Mouse (Mus musculus) midbrain, embryonic 12.5 days (tissue): ENCODE measurements around the gene Vps37b. TPM values are rescaled to one million over a fixed set of nuclear protein-coding genes. Genes with fewer than 3 reads are reported as not detected.

ENCODE experiments used
- ATAC-seq: fragments of 200-750 bp; cut with Nextera tagmentation; 2 replicates; pipeline ENCODE4 v1.8.0; 2017; ENCODE audit warnings: low read depth, moderate TSS enrichment, moderate library complexity; ENCODE audit not compliant: low FRiP score
- H3K27ac ChIP-seq: fragments of 300-500 bp; sonication (generic); replicated peaks from 2 replicates; pipeline ENCODE4 v1.5.1; 2016; ENCODE audit warnings: mild to moderate bottlenecking
- H3K27me3 ChIP-seq: fragments of 300-500 bp; sonication (generic); 2 replicates; pipeline ENCODE4 v1.6.1; 2016; ENCODE audit warnings: mild to moderate bottlenecking
- H3K36me3 ChIP-seq: fragments of 300-500 bp; sonication (generic); 2 replicates; pipeline ENCODE4 v1.6.1; 2016
- H3K4me1 ChIP-seq: fragments of 300-500 bp; sonication (generic); 2 replicates; pipeline ENCODE4 v1.6.1; 2016
- H3K4me2 ChIP-seq: fragments of 300-500 bp; sonication (generic); replicated peaks from 2 replicates; pipeline ENCODE4 v1.6.1; 2016; ENCODE audit warnings: mild to moderate bottlenecking, moderate library complexity
- H3K4me3 ChIP-seq: fragments of 300-500 bp; sonication (generic); 2 replicates; pipeline ENCODE4 v1.5.1; 2016; ENCODE audit warnings: mild to moderate bottlenecking
- H3K9ac ChIP-seq: fragments of 300-500 bp; sonication (generic); replicated peaks from 2 replicates; pipeline ENCODE4 v1.6.1; 2016; ENCODE audit warnings: mild to moderate bottlenecking, moderate library complexity
- H3K9me3 ChIP-seq: fragments of 300-500 bp; sonication (generic); 2 replicates; pipeline ENCODE4 v1.6.1; 2016; ENCODE audit warnings: mild to moderate bottlenecking
- WGBS: fragments of 180-500 bp; shearing (Covaris S2); methylation state at CpG from one replicate; pipeline ENCODE4 v1.1.7; 2016; 5-methylcytosine and 5-hydroxymethylcytosine counted together
- polyA plus RNA-seq: library from polyadenylated mRNA; unstranded; fragments of >200 nt; fragmentation: Nextera tagmentation; extraction: Ambion mirVana; gene quantifications from 2 replicates; pipeline ENCODE4 v1.2.1, GENCODE M21; 2016

Vps37b gene
- 68.0 and 74.2 TPM in 2 replicates for polyA plus RNA-seq

DNA sequence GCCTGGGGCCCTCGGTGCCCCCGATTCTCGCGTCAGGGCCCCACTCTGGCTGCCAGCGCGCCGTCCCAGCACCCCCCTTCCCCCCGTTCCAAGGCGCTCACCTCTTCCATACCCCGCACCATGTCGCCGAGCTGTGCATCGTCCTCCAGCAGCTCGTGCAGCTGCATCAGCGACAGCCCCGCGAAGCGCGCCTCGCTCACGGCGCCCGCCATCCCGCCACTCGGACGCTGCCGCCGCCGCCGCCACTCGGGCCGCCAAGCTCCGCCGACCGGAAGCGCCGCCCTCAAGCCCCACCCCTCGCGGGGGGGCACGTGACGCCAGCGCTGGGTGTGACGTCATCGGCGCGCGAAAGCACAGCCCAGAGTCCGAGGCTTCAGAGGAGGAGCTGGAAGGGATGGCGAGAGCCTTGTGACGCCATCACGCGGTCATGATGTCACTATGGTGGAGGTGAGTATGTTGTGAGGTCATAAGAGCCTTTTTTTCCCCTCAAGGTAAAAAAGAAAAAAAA lies at the start of gene Vps37b:
Gene Vps37b (minus strand): TSS at position 270 of the 508 bp plus-strand sequence.
- H3K27me3 ChIP-seq: 0 out of 2 replicates have a peak, but pooled peaks cover 6% of the 10 kb centered on the region
- peak within 1 kb of the TSS; percentile 98 for H3K9ac ChIP-seq
- H3K9me3 ChIP-seq: no peaks in the 10 kb centered on the region
- peak within 1 kb of the TSS; percentile 89 for H3K27ac ChIP-seq
- peak within 1 kb of the TSS; percentile 77 for H3K4me2 ChIP-seq
- ATAC-seq: peak; percentile 77
- peak within 1 kb of the TSS; percentile 95 for H3K4me3 ChIP-seq
- H3K36me3 ChIP-seq: no peaks in the 10 kb centered on the region
- peaks cover 45% of the 10 kb centered on the region for H3K4me1 ChIP-seq
- WGBS: under 1% methylated on average over 50 of the region's 52 CpGs

DNA sequence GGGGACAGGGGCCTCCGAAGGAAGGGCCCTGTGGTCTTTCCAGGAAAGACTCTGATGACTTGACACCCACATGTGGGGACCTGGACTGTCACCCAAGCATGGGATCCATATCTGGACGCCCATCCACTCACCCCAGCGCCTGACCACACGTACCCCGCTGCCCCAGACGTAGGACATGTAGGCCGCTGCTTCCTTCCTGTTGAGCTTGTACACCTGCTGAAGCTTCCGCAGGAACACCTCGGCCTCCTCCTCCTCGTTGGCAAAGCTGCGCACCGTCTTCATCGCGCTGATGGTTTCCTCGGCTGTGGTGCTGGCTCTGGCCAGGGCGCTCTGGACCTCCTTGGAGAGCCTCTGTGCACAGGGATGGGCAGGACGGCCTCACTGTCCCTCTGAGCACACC lies 47.8 kb upstream of the Vps37b start:
- peaks cover 23% of the 10 kb centered on the region for H3K4me1 ChIP-seq
- H3K4me3 ChIP-seq: no peak overlapping the region

DNA sequence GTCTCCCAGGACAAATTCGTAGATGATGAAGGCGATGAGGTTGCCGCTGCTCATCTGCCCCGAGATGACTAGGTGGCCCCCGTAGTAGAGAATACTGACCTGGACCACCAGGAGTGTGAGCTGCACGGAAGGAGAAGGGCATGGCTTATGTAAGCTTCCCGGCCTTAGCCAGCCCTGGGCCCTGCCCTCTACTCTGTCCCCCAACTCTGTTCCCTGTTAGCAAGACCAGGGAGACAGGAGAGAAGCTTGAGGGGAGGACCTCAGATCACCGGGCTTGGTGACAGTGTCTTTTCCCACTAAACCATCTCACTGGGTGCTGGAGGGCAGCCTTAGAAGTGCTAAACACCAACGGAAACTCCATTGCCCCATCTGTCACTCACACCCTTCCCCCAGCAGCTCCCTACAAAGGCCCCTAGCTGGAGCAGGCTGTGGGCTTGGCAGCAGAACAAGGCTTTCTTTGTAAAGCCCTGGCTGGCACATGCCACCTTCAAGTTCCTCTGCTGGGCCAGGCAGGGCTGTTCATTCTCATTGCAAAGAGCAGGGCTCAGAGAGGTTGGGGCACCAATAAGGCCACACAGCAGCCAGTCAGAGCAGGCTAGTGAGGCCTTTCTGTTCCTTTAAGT lies 46.8 kb upstream of the Vps37b start:
- 0 out of 2 replicates have a peak, but pooled peaks cover 6% of the 10 kb centered on the region for H3K27me3 ChIP-seq
- H3K36me3 ChIP-seq: no peaks in the 10 kb centered on the region
- no peaks in the 10 kb centered on the region for H3K9me3 ChIP-seq
- H3K27ac ChIP-seq: peak overlapping the region; percentile 58
- H3K4me1 ChIP-seq: peaks cover 23% of the 10 kb centered on the region
- H3K9ac ChIP-seq: no peak overlapping the region
- peak; percentile 79 for ATAC-seq
- H3K4me3 ChIP-seq: no peak overlapping the region
- no peak overlapping the region for H3K4me2 ChIP-seq
- WGBS: 65% methylated on average over 9 of the region's 9 CpGs

More for the DNA sequence above, 47.8 kb upstream of the Vps37b start:
- Histone ChIP-seq H3K36me3 (no peaks in the 10 kb centered on the region), H3K9me3 (no peaks in the 10 kb centered on the region), H3K4me2 (no peak overlapping the region), H3K27me3 (0 out of 2 replicates have a peak, but pooled peaks cover 11% of the 10 kb centered on the region), H3K9ac (no peak overlapping the region), H3K27ac (0 out of 2 replicates have a peak overlapping the region, but pooled peaks have one; percentile 3)
- ATAC-seq: no peak
- 94% methylated on average over 17 of the region's 17 CpGs for WGBS

DNA sequence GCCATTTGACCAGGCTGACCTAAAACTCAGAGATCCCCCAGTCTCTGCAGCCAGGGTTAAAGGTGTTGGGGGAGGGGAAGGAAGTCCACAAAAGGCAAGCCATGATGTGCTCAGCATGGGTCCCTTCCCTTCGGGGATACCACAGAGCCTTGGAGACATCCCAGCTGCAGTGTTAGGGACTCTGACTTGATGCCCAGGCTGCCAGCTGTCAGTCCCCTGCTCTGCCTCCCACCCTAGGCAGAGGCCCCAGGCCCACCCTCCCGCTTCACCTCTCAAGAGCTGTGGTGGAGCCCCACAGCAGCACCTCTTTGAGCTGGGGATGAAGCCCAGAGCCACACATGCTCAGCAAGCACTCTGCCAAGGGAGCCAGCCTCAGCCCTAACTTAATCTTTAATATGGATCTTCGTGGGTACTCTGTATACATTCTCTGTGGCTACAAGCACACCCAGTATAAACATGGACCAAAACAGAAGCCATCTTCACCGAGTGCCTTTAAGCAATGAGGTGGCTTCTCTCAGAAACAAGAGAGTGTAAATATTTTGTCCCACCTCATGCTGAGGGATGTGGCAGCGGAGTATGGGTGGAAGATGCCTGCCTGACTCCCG lies 45.9 kb upstream of the Vps37b start:
- no peak overlapping the region for H3K27ac ChIP-seq
- peaks cover 27% of the 10 kb centered on the region for H3K4me1 ChIP-seq
- H3K4me3 ChIP-seq: no peak overlapping the region
- H3K36me3 ChIP-seq: no peaks in the 10 kb centered on the region
- no peak overlapping the region for H3K9ac ChIP-seq
- H3K27me3 ChIP-seq: no peaks in the 10 kb centered on the region
- H3K4me2 ChIP-seq: no peak overlapping the region
- 64% methylated on average over 6 of the region's 6 CpGs for WGBS
- H3K9me3 ChIP-seq: no peaks in the 10 kb centered on the region
- ATAC-seq: no peak

DNA sequence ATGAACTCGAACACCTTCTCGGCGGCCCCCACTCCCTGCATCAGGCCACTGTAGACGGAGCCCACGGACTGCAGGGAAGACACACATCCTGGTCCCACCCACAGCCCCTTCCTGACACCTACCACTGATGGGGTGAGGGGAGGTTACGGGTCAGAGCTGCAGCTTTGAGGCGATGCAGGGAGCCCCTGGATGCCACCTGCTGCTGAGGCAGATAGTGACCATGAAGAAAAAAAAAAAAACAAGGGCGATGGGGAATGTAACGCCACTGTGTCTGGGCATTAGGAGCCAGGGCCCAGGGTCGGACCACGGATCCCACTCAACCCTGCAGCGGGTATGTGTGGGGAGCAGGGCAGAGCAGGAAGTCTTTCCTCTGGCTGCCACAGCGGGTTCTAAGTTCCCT lies 45.2 kb upstream of the Vps37b start:
- Histone ChIP-seq H3K27ac (no peak overlapping the region), H3K27me3 (no peaks in the 10 kb centered on the region), H3K36me3 (no peaks in the 10 kb centered on the region)

DNA sequence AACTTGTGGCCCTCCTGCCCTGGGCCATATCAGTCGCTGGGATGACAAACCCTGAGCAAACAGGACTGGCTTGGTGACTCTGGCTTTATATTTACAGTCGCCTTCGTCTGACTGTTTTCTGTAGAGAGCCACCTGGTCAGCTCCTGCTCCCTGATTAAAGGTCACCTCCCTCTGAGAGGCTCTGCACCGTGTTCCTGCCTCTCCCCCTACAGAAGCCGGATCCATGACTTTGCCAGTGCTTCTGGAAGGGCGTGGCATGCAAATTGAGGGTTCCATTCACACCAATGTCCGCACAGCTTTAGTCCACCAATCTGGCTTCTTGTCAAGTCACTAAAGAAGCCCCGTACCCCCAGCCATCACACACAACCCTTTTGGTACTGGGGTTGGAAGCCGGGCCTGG lies 44.5 kb upstream of the Vps37b start:
- H3K27me3 ChIP-seq: no peaks in the 10 kb centered on the region
- peaks cover 32% of the 10 kb centered on the region for H3K4me1 ChIP-seq
- no peak for ATAC-seq
- no peak overlapping the region for H3K4me3 ChIP-seq
- no peaks in the 10 kb centered on the region for H3K9me3 ChIP-seq
- no peak overlapping the region for H3K27ac ChIP-seq
- no peak overlapping the region for H3K4me2 ChIP-seq
- WGBS: 54% methylated on average over 9 of the region's 9 CpGs
- no peaks in the 10 kb centered on the region for H3K36me3 ChIP-seq
- H3K9ac ChIP-seq: no peak overlapping the region

More for the DNA sequence above, 45.2 kb upstream of the Vps37b start:
- Histone ChIP-seq H3K4me3 (no peak overlapping the region), H3K4me1 (peaks cover 27% of the 10 kb centered on the region), H3K4me2 (no peak overlapping the region), H3K9me3 (no peaks in the 10 kb centered on the region), H3K9ac (no peak overlapping the region)
- WGBS: 82% methylated on average over 13 of the region's 13 CpGs
- ATAC-seq: no peak

DNA sequence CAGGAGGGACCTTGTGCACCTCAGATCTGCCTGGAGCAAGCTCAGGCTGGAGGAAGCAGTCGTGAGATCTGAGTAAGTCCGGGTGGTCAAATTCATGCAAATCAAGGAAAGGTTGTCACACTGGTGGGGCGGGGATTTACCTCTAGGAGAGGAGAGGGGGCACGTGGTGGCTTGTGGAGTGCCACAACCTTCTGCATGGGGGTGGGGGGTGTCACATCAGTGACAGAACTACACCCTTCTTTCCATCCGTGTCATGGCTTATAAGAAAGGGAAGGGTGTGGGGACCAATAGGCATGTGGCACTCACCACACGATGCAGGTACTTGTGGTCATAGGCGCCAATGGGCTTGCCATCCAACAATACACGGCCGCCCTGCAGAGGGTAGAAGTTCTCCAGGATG lies 43.6 kb upstream of the Vps37b start:
- peaks cover 34% of the 10 kb centered on the region for H3K4me1 ChIP-seq
- H3K27ac ChIP-seq: no peak overlapping the region
- H3K27me3 ChIP-seq: no peaks in the 10 kb centered on the region
- no peak for ATAC-seq
- no peaks in the 10 kb centered on the region for H3K9me3 ChIP-seq
- no peak overlapping the region for H3K9ac ChIP-seq
- no peak overlapping the region for H3K4me3 ChIP-seq
- H3K4me2 ChIP-seq: no peak overlapping the region
- no peaks in the 10 kb centered on the region for H3K36me3 ChIP-seq
- WGBS: 75% methylated on average over 9 of the region's 9 CpGs

DNA sequence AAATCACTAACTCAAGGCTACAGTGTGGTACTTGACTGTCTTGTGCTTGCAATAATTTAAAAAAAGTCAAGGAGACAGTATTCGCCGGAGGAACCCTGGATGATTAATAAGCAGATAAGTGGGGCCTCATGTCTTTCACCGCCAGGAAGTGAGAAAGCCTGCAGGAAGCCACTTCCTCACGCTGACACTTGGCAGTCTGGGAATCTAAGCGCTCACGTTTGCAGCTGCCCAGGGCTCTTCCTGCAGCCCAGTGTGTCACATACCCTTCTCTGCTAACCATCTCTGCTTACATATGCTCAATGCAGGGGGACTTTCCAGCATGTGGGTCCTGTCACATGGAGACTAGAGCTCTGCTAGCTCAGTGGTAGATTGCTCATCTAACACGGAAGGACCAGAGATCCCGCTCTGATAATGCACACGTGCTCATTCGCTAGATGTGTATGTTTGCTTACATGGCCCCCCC lies 42.8 kb upstream of the Vps37b start:
- H3K36me3 ChIP-seq: no peaks in the 10 kb centered on the region
- H3K4me2 ChIP-seq: no peak overlapping the region
- H3K4me3 ChIP-seq: no peak overlapping the region
- WGBS: 75% methylated on average over 10 of the region's 10 CpGs
- no peaks in the 10 kb centered on the region for H3K27me3 ChIP-seq
- no peak for ATAC-seq
- no peaks in the 10 kb centered on the region for H3K9me3 ChIP-seq
- no peak overlapping the region for H3K9ac ChIP-seq
- H3K4me1 ChIP-seq: peaks cover 34% of the 10 kb centered on the region
- H3K27ac ChIP-seq: no peak overlapping the region

DNA sequence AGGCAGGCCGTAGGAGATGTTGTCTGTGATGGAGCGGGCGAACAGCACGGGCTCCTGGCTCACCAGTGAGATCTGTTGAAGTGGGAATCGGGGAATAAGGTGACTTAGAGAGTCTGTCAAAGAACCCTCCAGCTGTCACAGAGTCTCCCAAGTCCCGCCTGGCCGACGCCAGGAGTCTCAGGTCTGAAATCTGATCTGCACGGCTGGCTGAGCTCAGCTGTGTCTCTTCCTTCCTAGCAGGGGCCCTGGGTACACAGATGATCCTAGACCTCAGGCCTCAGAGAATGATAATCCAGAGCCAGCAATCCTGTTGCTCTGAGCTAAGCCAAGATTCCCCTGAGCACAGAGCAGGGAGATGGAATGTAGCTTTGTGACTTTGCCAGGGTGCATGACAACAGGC lies 41.6 kb upstream of the Vps37b start:
- 48% methylated on average over 9 of the region's 9 CpGs for WGBS
- no peaks in the 10 kb centered on the region for H3K36me3 ChIP-seq
- H3K27ac ChIP-seq: no peak overlapping the region
- H3K4me3 ChIP-seq: no peak overlapping the region
- ATAC-seq: no peak
- H3K4me1 ChIP-seq: peaks cover 24% of the 10 kb centered on the region
- no peak overlapping the region for H3K4me2 ChIP-seq
- no peaks in the 10 kb centered on the region for H3K27me3 ChIP-seq
- no peak overlapping the region for H3K9ac ChIP-seq
- no peaks in the 10 kb centered on the region for H3K9me3 ChIP-seq

DNA sequence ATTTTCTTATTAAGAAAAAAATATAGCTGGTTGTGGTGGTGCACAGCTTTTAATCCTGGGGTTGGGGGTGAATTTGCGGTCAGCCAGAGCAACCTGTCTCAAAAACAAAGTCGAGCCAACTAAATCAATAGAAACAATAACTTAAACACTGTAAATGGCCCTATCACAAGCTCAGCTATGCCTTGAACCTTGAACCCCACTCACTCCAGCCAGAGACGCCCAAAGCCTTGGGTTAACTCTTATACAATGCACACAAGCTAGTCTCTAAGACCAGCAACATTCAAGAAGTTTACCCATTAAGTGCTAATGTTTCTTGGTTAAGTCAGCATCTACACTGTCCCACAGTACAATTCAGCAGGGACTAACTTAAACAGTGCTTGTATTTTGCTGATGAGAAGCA lies 37.6 kb upstream of the Vps37b start:
- Histone ChIP-seq H3K27me3 (no peaks in the 10 kb centered on the region), H3K4me1 (peaks cover 11% of the 10 kb centered on the region), H3K9ac (no peak overlapping the region), H3K27ac (no peak overlapping the region), H3K4me2 (no peak overlapping the region), H3K4me3 (no peak overlapping the region), H3K36me3 (no peaks in the 10 kb centered on the region), H3K9me3 (no peaks in the 10 kb centered on the region)
- WGBS: 89% methylated on average over 3 of the region's 3 CpGs
- ATAC-seq: no peak

DNA sequence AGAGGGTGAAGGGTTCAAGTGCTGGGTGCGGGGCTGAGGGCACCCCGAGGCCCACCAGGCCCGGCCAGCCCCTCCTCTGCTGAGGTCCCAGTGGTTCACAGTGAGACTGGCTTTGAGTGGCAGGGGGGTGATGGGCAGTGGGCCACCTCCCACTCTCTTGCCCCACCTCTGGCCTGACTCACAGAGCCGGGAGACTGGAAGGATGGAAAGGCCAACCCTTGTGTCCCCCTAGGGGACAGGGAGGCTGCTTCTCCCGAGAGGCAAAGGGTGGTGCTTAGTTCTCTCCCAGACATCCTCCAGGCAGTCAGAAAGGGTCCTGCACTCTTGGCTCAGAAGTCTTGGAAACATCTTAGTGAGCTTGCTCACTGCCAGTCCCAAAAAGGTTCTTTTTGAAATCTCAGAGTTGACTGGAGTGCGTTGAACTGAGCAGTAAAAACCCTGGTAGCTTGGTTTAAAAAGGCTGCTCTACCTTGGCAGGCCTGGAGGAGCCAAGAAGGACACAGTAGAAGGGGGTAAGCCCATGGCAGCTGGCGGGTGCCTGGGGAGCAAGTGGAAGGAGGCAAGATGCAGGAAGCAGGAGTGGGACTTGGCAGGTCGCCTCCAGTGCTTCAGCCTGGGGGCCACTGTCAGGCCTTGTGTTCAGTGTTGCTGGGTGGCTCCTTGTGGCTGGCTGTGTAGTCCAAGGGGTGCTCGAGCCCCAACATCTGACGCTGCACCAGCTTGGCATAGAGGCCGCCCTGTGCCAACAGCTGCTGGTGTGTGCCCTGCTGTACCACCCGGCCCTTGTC lies 30.2 kb upstream of the Vps37b start:
- Histone ChIP-seq H3K9ac (no peak overlapping the region), H3K9me3 (no peaks in the 10 kb centered on the region), H3K4me3 (no peak overlapping the region), H3K27me3 (no peaks in the 10 kb centered on the region), H3K36me3 (no peaks in the 10 kb centered on the region), H3K27ac (no peak overlapping the region), H3K4me2 (no peak overlapping the region), H3K4me1 (no peaks in the 10 kb centered on the region)
- ATAC-seq: no peak
- 74% methylated on average over 12 of the region's 12 CpGs for WGBS

DNA sequence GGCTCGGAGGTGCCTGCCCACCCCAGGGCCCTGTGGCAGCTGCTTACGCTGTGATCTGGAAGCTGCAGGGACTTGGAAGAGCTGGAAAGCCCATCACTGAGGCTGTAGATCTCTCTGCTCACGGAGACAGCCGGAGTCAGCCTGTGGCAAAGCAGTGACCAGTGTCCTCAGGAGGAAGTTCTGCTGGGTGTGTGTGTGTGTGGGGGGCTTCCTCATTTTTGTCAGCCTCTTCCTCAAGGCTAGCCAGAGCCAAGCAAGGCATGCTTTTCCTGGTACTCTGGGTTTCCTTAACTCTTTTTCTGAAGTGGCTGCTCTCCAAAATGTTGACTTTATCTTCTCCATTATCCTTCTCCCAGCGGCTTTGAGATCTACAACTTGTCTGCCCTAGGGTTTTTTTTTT lies 27.6 kb upstream of the Vps37b start:
- ATAC-seq: no peak
- H3K9ac ChIP-seq: no peak overlapping the region
- H3K4me2 ChIP-seq: no peak overlapping the region
- H3K36me3 ChIP-seq: no peaks in the 10 kb centered on the region
- H3K4me3 ChIP-seq: no peak overlapping the region
- H3K27me3 ChIP-seq: no peaks in the 10 kb centered on the region
- H3K9me3 ChIP-seq: no peaks in the 10 kb centered on the region
- no peaks in the 10 kb centered on the region for H3K4me1 ChIP-seq
- 83% methylated on average over 5 of the region's 5 CpGs for WGBS
- H3K27ac ChIP-seq: no peak overlapping the region
